Mouse (Mus musculus): ENCODE measurements at regions not wholly inside any gene's neighbourhood (a gene's known extent, or its start where the extent isn't known, plus 50 kb on each side); places are given as distances from the start of the nearest gene placed in this dataset.

DNA sequence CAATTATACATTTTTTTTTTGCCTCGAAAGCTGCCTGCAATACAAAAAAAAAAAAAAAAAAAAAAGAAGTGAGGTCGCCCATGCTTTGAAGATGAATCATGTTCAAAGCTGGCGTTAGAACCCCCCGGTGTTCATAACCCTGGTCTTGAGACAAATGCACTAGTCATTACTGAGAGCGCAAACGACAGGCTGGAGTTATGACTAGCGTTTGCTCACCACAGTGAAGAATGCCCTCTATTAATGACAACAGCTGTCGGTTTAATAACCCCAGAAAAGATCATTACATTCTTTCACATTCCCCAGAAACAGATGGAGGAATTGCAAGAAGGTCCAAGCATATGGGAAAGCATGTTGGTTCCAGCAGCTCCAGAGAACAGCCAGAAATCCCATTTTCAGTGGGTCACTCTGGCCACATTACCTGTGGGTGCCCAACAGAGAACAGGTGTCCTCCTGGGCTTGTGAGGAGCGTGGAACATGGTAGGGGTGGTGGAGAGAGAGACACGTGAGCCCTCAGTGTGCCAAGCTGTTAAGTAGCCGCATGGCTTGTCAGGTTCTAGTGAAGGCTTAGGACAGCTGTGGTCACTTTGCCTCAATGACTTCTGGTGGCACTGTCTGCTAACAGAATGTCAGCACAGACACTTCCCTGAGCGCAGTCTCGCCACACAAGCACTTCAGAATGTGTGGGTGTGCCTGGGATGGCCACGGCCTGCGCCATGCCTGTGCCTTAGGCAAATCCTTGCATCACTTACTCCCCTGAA is 60.4 kb downstream of the Aipl1 start:
- no peak for DNase-seq

DNA sequence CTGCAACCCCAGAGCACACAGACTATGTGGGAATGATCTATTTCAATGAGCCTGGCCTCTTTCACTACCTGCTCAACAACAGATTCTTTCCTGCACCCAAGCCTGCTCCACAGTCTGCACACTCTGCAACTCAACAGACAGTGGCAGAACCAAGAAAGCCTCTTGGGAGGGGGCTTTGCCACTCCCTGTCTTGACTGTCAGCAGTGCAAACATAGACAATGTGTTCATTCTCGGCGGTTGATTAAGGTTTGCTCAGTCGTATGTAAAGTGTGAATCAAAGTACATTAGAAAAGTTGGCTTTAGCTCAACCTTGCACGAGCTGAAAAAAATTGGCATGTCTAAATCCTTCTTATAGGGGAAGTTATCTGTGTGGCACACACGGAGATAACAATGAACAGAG is 66.0 kb downstream of the Aipl1 start:
- no peak for DNase-seq

- no peak for DNase-seq
Measured at GRCm38 (mm10) chr11:71962306-71962705, 75.0 kb downstream of the Aipl1 start.

GRCm38 (mm10) chr11:71952533-71952932 is 84.8 kb downstream of the Aipl1 start:
- no peak for DNase-seq

DNA sequence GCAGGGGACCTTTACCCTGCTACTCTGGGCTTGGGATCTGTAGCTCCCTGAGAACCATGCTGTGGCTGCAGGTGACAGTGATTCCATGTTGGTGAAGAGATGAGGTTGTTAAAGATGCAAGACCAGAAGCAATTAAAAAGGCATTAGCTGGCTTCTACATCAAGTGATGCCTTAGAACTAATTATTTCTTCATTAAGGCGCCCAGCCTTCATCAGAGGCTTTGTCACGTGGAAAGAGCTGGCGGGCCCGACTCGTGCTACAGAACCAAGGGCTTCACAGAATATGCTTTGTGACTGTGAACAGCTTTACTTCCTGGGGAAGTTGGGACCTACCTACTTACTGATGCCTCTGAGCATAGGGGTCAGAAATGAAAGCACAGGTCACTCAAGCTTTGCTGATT is 90.1 kb downstream of the Aipl1 start:
- DNase-seq = no peak

DNA sequence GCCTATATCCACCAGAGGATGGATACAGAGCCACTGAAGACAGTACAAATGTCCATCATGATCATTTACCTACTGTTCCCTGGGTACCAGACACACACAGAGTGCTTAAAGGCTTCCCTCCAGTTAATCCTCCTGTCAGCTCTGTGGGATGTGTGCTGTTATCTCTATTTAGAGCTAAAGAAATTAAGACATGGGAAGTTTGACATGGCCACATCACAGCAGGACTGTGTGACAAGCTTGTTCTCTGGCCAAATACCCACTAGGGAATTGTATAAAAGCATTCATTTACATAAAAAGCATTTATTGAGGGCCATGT is 92.3 kb downstream of the Aipl1 start:
- DNase-seq = no peak

- peak; percentile 44 to 51 for DNase-seq
Measured at GRCm38 (mm10) chr11:71944398-71945097, 92.8 kb downstream of the Aipl1 start.

DNA sequence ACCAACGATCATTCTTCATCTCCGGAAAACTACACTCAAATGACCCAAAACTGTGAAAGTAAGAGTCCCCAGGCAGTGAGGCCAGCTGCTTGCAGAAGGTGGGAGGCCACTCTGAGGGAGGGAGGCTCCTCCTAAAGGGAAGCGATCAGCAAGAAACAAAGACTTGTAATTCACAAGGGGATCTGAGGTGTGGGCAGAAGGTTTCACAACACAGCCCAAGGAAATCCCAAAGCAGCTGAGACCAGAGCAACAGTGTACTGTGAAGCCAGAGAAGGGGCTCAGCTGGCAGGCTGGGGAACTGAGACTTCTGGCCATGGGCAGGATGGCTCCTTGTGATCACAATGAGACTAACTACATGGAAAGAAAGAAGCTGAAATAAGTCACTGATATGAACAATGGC is 93.8 kb downstream of the Aipl1 start:
- no peak for DNase-seq

DNA sequence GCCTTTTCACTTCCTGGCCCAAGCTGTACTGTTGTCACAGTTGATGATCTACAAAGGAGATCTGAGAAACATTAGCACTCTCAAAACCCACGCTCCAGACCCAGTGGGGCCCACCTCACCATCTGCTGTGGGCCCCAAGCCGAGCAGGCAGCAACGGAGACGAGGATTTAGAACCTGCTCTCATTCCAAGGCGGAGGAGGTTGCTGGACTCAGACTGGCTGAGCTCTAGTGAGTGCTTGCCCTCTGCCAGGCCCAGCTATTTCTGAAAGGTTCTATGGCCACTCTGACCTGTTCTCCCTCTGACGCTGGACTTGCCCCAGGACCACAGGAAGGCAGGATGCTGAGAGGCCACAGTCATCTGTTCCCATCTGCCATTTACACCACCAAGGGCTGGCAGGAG is 98.2 kb downstream of the Aipl1 start:
- no peak for DNase-seq

- no peak for DNase-seq
Measured at GRCm38 (mm10) chr11:71937108-71937507, 100.2 kb downstream of the Aipl1 start.

DNA sequence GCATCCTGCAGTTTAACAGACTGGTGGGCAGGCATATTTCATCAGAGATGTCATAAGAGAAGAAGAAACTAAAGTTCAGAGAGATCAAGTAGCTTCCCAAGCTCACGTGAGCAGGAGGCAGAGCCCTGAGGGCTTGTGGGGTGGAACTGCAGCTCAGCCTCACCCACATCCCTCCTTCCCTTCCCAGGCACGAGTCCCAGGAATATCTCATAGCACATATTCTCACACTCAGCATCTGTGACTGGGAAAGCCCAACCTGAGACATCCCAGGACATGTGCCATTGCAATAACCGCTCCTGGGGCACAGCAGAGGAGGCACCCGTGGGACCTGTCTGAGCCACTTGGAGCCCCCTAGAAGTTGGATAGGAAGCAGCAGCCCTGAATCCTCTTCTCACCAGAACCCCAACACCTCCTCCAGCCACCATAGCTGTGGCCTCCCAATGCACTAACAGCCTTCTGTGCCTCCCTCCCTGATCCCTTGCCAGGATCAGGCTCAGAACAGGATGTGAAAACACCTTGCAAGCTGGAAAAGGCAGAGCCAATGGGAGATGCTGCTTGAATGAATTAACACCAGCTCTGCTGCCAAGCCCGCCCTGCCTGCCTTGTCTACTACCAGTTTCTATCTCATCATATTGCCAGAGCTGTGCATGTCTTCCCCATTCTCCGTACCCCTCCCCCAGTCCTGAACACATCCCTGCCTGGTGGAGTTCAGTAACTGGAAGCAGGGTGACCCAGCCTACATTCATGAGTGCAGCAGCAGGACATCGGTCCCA is 107.4 kb downstream of the Aipl1 start:
- no peak for DNase-seq

DNA sequence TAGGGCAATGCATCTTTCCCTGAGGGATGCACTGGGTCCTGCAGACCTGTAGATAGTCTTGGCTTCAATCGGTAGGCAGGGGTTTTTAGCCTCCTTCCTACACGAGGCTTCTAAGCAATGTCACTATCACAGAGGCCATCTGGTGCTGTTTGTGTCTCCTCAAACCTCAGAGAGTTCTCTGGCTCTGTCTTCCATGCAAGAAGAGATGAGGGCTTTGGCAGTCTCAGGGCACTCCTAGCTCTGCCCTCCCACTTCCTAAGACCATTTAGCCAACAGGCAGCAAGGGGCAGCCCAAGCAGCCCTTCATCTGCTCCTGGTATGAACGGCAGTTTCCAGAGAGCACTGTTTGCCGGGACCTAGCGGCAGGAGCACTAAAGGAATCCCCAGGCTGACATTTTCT is 122.6 kb downstream of the Aipl1 start:
- no peak for DNase-seq

DNA sequence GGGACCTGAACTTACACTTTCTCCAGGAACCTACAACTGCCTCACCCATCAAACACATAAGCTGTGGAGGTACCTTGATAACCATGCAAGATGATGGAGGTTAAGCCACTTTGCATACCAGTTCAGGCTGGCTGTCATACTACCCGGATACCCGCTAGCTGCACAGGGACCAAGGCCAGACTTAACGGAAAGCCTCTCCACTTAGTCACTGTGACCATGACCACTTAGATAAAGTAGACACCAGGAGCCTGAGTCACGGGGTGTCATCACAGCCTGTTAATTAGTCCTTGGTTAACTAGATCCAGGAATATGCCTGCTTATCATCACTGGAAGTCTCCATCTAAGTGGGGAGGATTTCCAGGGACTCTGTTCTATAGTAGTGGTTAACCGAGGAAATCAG is 124.7 kb downstream of the Aipl1 start:
- DNase-seq = no peak

GRCm38 (mm10) chr11:71911284-71911683 is 126.0 kb downstream of the Aipl1 start:
- no peak for DNase-seq

- no peak for DNase-seq
Measured at GRCm38 (mm10) chr11:71908616-71909015, 128.7 kb downstream of the Aipl1 start.

GRCm38 (mm10) chr11:71903020-71903410 is 134.3 kb downstream of the Aipl1 start:
- no peak for DNase-seq

GRCm38 (mm10) chr11:71902304-71903019 is 134.8 kb downstream of the Aipl1 start:
- DNase-seq = peak; percentile 19 to 35

GRCm38 (mm10) chr11:71900816-71901215 is 136.5 kb downstream of the Aipl1 start:
- DNase-seq = no peak

- DNase-seq = no peak
Measured at GRCm38 (mm10) chr11:71897551-71897950, 139.8 kb downstream of the Aipl1 start.

DNA sequence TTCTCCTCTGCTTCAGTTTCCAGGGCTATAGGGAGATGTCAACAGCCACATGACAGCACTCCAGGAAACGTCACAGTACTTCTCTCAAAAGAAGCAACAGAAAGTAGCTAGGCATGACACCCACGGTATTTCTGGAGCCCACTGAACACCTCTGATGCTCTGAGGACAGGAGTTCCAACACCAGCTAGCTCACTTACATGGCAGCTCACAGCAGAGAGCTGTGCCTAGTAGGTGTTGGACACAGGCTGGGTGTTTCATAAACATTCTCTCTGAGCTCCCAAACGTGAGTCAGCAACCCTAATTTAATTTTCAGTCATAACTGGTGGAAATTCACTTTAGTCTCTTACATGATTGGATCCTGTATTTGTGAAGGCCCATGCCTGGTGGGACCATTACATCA is 140.2 kb downstream of the Aipl1 start:
- DNase-seq = no peak

DNA sequence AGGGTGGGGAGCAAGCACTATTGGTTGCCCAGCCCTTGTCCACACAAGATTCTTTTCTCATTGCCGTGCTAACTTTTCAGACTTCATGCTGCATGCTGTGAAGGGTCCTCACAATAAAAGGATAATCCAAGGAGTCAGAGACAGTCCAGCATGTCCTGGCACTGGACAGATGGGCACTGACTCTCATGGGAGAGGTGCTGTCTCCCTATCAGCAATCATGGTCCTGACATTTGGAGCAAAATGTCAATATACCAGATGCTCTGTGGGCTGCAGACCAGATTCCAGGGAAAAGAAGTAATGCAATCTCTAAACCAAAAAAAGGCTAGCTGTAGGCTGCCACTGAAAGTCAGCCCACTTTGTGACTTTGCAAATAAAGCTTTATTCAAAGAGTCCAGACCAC is 141.5 kb downstream of the Wscd1 start:
- DNase-seq = no peak

DNA sequence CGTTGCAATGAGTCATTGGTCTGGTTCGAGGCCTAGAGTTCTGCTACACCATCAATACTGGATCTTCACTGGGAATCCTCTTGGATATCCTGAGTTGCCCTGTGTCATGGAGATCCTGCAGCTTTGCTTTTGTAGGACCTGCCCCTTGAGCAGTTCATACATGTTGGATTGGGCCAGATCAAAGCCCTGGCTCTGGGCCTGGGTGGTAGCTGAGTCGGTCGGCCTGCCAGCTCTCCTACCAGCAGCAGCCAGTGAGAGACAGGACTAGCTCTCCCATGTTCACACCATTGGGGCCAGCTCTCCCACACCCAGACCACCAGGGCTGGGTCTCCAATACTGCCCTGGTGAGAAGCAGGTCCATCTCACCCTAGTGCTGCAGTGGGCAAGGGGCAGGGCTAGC is 139.4 kb downstream of the Wscd1 start:
- DNase-seq = no peak

DNA sequence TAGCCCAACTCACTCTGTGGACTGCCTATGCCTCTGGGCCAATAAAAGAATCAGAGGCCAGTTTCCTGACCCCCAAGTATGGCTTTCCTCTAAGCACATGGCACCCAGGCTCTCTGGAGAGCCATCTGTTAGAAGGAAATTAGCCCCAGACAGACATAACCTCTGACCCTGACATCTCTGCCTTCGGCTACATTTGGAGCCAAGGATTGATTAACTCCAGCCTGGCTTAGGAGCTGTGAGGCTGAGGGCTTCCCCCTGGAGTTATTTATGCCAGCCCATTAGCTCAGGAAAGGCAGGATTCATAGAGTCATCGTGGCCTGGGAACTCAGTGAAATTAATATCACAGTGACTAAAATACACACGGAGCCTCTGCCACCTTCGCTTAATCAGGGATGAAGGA is 137.5 kb downstream of the Wscd1 start:
- no peak for DNase-seq
